Comparison of ENCODE assay signal across 17 mouse cellular contexts in the genomic region with DNA sequence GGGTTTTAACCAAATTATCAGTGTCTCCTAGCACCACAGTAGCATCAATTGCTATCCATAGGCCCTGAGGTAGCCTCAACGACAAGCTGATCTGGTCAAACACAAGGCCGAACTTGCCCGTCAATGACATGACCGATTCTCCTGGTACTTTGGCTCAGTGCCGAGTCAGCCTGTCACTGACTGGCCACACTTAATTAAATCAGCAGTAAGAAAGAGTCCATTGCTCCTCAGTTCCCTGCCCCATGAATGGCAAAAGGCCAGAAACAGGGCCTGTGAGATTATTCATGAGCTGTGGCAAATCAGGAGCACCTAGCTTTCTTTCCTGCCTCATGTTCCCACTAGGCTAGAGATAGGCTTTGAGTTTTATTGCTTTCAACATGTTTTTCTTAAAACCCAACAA.
DNase-seq lines count a peak whose midpoint lies in the region; TF ChIP-seq lines count a peak whose summit lies in the region.
"Had no signal": no experiment of that assay in that cellular context is flagged by ENCODE, and none has a peak within 500 bp of the region (broad histone marks: within the 10 kb centered on the region; RNA-seq: fewer than 3 reads in every experiment).

No protein-coding gene starts in this region.

- H3K27me3 ChIP-seq in liver, adult 2 months (ENCODE audit: control insufficient read depth, insufficient read depth, low read length): no peaks in the 10 kb centered on the region
- H3K27me3 ChIP-seq: CH12.LX; embryonic facial prominence, embryonic 15.5 days; megakaryocyte, embryonic 14.5 days had no signal

- H3K79me2 ChIP-seq in liver, adult 2 months (ENCODE audit: control insufficient read depth, insufficient read depth, low read length): no peaks in the 10 kb centered on the region

- no peaks in the 10 kb centered on the region for H3K4me1 ChIP-seq in liver, adult 2 months (ENCODE audit: control insufficient read depth, insufficient read depth, low read length)
- H3K4me1 ChIP-seq: embryonic facial prominence, embryonic 15.5 days; limb, embryonic 12.5 days; megakaryocyte, embryonic 14.5 days had no signal

- no peak overlapping the region for H3K4me3 ChIP-seq in liver, adult 2 months (ENCODE audit: insufficient read depth, low read depth, low read length)
- H3K4me3 ChIP-seq: embryonic facial prominence, embryonic 15.5 days; heart, embryonic 12.5 days; limb, embryonic 12.5 days; megakaryocyte, embryonic 14.5 days had no signal

- no peak for TF ChIP-seq CTCF in liver, adult 2 months (IDR thresholded peaks at IDR 0.05; ENCODE audit: low read depth, low read length)

- WGBS in liver, adult 2 months: 91% methylated on average over 5 of the region's 5 CpGs

- no peak overlapping the region for H3K9ac ChIP-seq in liver, adult 2 months (ENCODE audit: low read depth, low read length)
- H3K9ac ChIP-seq: embryonic facial prominence, embryonic 15.5 days; heart, embryonic 12.5 days; limb, embryonic 12.5 days; liver, postnatal 0 days had no signal

- H3K27ac ChIP-seq in liver, adult 2 months (replicated peaks; ENCODE audit: insufficient read depth, low read depth, low read length): no peak overlapping the region
- H3K27ac ChIP-seq: embryonic facial prominence, embryonic 15.5 days; limb, embryonic 12.5 days had no signal

- TF ChIP-seq POLR2A in liver, adult 2 months (IDR thresholded peaks at IDR 0.05; ENCODE audit: extremely low read depth, insufficient read depth, low read length): no peak

- DNase-seq in liver, adult 2 months (ENCODE audit: extremely low read depth, low read depth, low spot score): peak; percentile 1
- DNase-seq in liver (no peak), MN1 (ENCODE audit: low spot score) (peak; percentile 89)
- DNase-seq in Muller cell, postnatal 12 days (ENCODE audit: inconsistent ontology term): peak; percentile 24
- peak; percentile 29 for DNase-seq in cerebellum, adult 11-12 months
- DNase-seq in heart, adult 9 months (ENCODE audit: low spot score in 2 of 2): no peak
- no peak for DNase-seq in layer of hippocampus, postnatal 25 days (ENCODE audit: extremely low spot score in 1 of 2, low spot score in 1 of 2)
- DNase-seq in thymus, postnatal 0 days (ENCODE audit: low spot score): no peak
- DNase-seq: gastrocnemius, postnatal 10 days; layer of hippocampus, postnatal 36 days; liver, postnatal 0 days; thymus, postnatal 36 days had no signal

- H3K36me3 ChIP-seq in liver, adult 2 months (ENCODE audit: control insufficient read depth, insufficient read depth, low read length): no peaks in the 10 kb centered on the region
- H3K36me3 ChIP-seq: embryonic facial prominence, embryonic 15.5 days; heart, embryonic 12.5 days; limb, embryonic 12.5 days had no signal

Comparison
In these comparisons a context has a peak if more than half of its experiments do, and no peak if none do; other contexts are left out.
1. DNase-seq: peak in liver, adult 2 months (single experiment), MN1 (single experiment), Muller cell, postnatal 12 days (single experiment) and cerebellum, adult 11-12 months (single experiment); none in liver (single experiment), heart, adult 9 months (0 of 2), layer of hippocampus, postnatal 25 days (0 of 2) and thymus, postnatal 0 days (single experiment).